Mouse (Mus musculus) urinary bladder, adult 18-20 months (tissue): Measurements from ENCODE around the gene Babam2.

Experiments used
- DNase-seq, 2 experiments: peaks; one replicate each; pipeline ENCODE4 v3.0.0; 2022; ENCODE audit warnings: low spot score in 2 of 2, mixed read lengths in 2 of 2

The Babam2 gene

GRCm38 (mm10) chr5:31987541-31988307, 290.2 kb downstream of the Babam2 start:
- DNase-seq: no peak

- no peak for DNase-seq
Observed at GRCm38 (mm10) chr5:31997189-31997954, 299.9 kb downstream of the Babam2 start.

GRCm38 (mm10) chr5:31998806-31999205, 301.3 kb downstream of the Babam2 start:
- DNase-seq: no peak

- DNase-seq: no peak
Observed at GRCm38 (mm10) chr5:32000076-32000475, 302.6 kb downstream of the Babam2 start.

- no peak for DNase-seq
Observed at GRCm38 (mm10) chr5:32001266-32001665, 303.8 kb downstream of the Babam2 start.

GRCm38 (mm10) chr5:32001771-32002170, 304.3 kb downstream of the Babam2 start:
- no peak for DNase-seq

- DNase-seq: no peak
Observed at GRCm38 (mm10) chr5:32008401-32008800, 310.9 kb downstream of the Babam2 start.

GRCm38 (mm10) chr5:32010056-32010455, 312.6 kb downstream of the Babam2 start:
- DNase-seq: no peak

GRCm38 (mm10) chr5:32013053-32013452, 315.6 kb downstream of the Babam2 start:
- no peak for DNase-seq

- DNase-seq: no peak
Observed at GRCm38 (mm10) chr5:32014786-32015185, 317.3 kb downstream of the Babam2 start.

- no peak for DNase-seq
Observed at GRCm38 (mm10) chr5:32015949-32016478, 318.5 kb downstream of the Babam2 start.

GRCm38 (mm10) chr5:32017686-32018085, 320.2 kb downstream of the Babam2 start:
- DNase-seq: no peak

GRCm38 (mm10) chr5:32018276-32018675, 320.8 kb downstream of the Babam2 start:
- DNase-seq: peak in 1 of 2 experiments; percentile 60

GRCm38 (mm10) chr5:32029834-32030433, 332.4 kb downstream of the Babam2 start:
- no peak for DNase-seq

GRCm38 (mm10) chr5:32033185-32033584, 335.7 kb downstream of the Babam2 start:
- DNase-seq: no peak

- no peak for DNase-seq
Observed at GRCm38 (mm10) chr5:32033621-32034020, 336.1 kb downstream of the Babam2 start.

- no peak for DNase-seq
Observed at GRCm38 (mm10) chr5:32034475-32035054, 337.1 kb downstream of the Babam2 start.

GRCm38 (mm10) chr5:32035721-32036320, 338.3 kb downstream of the Babam2 start:
- DNase-seq: peak in 1 of 2 experiments; percentile 41

- DNase-seq: no peak
Observed at GRCm38 (mm10) chr5:32036896-32037295, 339.4 kb downstream of the Babam2 start.

- DNase-seq: no peak
Observed at GRCm38 (mm10) chr5:32037546-32037945, 340.1 kb downstream of the Babam2 start.

- no peak for DNase-seq
Observed at GRCm38 (mm10) chr5:32038994-32039393, 341.5 kb downstream of the Babam2 start.
